Mouse (Mus musculus) lung, embryonic 15.5 days (tissue): ENCODE measurements at regions not wholly inside any gene's neighbourhood (a gene's known extent, or its start where the extent isn't known, plus 50 kb on each side); places are given as distances from the start of the nearest gene placed in this dataset.

Experiments used
- ATAC-seq: fragments of 200-750 bp; cut with Nextera tagmentation; 2 replicates; pipeline ENCODE4 v1.8.0; 2017; ENCODE audit warnings: moderate number of reproducible peaks, borderline replicate concordance; ENCODE audit not compliant: low FRiP score, low TSS enrichment; ENCODE audit errors: extremely low read depth
- H3K27ac ChIP-seq: fragments of 300-500 bp; sonication (generic); 2 replicates; pipeline ENCODE4 v1.5.1; 2015; ENCODE audit warnings: moderate library complexity, mild to moderate bottlenecking, inconsistent platforms
- H3K27me3 ChIP-seq: fragments of 300-500 bp; sonication (generic); 2 replicates; pipeline ENCODE4 v1.6.1; 2015; ENCODE audit warnings: inconsistent platforms
- H3K36me3 ChIP-seq: fragments of 300-500 bp; sonication (generic); 2 replicates; pipeline ENCODE4 v1.6.1; 2015; ENCODE audit warnings: inconsistent platforms
- H3K4me1 ChIP-seq: fragments of 300-500 bp; sonication (generic); 2 replicates; pipeline ENCODE4 v1.6.1; 2015; ENCODE audit warnings: inconsistent platforms
- H3K4me2 ChIP-seq: fragments of 300-500 bp; sonication (generic); 2 replicates; pipeline ENCODE4 v1.6.1; 2015; ENCODE audit warnings: inconsistent platforms, mild to moderate bottlenecking, moderate library complexity
- H3K4me3 ChIP-seq: fragments of 300-500 bp; sonication (generic); 2 replicates; pipeline ENCODE4 v1.5.1; 2015; ENCODE audit warnings: mild to moderate bottlenecking, inconsistent platforms
- H3K9ac ChIP-seq: fragments of 300-500 bp; sonication (generic); 2 replicates; pipeline ENCODE4 v1.6.1; 2015; ENCODE audit warnings: inconsistent platforms
- H3K9me3 ChIP-seq: fragments of 300-500 bp; sonication (generic); 2 replicates; pipeline ENCODE4 v1.6.1; 2016; ENCODE audit warnings: inconsistent platforms
- WGBS: fragments of 180-500 bp; shearing (Covaris S2); methylation state at CpG from one replicate; pipeline ENCODE4 v1.1.7; 2015; 5-methylcytosine and 5-hydroxymethylcytosine counted together

DNA sequence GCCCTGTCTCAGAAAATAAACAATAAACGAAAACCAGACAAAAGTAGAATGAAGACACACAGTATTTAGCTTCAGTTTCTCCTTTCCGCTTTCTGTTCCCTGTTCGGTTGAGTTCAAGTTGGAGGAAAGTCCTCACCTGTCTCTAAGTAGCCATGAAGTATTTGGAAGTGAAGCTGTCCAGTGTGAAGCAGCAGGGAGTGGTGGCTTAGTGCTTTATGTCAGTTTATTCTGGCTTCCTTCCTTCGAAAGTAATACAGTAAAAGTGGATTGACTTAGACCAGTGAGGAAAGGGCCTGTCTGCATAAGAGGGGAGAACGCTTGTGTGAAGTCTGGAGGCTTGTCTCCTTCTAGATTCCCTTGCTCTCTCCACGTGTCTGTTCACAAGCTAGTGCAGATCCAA is 50.5 kb upstream of the Asprv1 start:
- H3K4me2 ChIP-seq = no peak overlapping the region
- H3K4me1 ChIP-seq = peaks cover 34% of the 10 kb centered on the region
- 62% methylated on average over 6 of the region's 6 CpGs for WGBS
- H3K9ac ChIP-seq = no peak overlapping the region
- H3K27ac ChIP-seq = peak overlapping the region; percentile 70; the same call in 1 of the 2 replicates
- no peak overlapping the region for H3K4me3 ChIP-seq
- ATAC-seq = no peak
- H3K36me3 ChIP-seq = no peaks in the 10 kb centered on the region
- no peaks in the 10 kb centered on the region for H3K27me3 ChIP-seq
- H3K9me3 ChIP-seq = no peaks in the 10 kb centered on the region
